Mouse (Mus musculus): ENCODE data around the gene Atxn2.

Atxn2 gene

DNA sequence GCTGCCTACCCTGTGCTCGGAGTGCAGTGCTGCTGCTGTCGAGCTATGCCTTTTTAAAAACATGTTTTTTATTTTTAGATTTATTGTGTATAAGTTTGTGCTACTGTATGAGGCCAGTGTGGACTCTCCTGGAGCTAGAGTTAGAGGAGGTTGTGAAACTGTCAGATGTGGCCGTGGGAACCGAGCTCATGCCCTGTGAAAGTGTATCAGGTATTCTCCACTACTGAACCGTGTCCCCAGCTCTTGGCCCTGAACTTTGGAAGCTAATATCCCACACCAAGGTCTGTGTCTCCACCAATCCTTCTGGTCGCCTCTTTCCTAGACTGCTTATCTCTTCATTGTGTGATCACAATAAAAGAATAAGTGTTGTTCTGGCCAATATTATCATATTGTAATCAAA is 51.8 kb downstream of the Atxn2 start:
- DNase-seq (ENCODE audit: low spot score in 2 of 2): no peak

DNA sequence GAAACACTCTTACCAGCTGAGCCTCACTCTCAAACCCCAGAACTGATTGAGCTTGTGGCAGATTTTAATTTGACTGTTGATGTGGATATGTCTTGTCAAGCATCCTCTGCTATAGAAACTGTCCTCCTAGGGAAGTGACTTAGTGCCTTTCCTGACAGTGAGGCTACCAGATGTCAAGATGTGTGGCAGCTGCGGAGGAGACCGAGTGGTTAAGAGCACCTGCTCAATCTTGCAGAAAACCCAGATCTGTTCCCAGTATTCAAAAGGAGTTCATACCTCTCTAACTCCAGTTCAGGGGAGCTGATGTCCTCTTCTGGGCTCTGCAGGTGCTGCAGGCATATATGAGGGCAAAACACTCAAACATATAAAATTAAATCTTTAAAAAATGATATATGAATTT is 53.9 kb downstream of the Atxn2 start:
- DNase-seq (ENCODE audit: low spot score in 2 of 2): peak; percentile 28 to 38

DNA sequence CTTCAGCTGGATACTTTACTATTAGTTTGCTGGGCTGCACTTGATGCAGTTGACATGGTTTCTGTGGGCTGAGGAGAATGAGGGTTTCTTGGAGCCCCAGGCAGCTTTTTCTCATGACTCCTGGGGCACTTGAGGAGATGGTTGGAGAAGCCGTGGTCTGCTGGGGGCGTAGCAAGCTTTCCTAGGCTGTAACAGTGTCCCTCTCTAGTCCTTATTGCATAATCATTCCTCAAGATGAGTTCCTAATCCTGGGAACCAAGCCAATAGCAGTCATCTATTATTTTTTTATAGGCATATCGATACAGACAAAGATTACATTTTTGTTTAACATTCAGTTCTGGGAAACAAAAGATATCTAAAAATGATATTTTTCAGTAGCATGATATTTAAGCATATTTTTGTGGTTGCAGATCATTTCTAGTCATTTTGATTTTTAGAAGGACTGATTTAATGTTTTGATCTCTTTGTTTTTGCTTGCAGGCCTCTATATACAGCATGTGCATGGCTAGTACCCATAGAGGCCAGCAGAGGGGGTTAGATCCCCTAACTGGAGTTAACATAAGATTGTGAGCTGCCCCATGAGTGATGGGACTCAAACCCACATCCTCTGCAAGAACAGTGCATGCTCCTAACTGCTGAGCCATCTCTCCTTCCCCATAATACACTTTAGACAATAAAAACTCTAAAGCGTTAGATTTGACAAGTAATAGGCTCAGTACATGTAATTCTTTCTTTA is 55.1 kb downstream of the Atxn2 start:
- peak; percentile 26 to 34 for DNase-seq (ENCODE audit: low spot score in 2 of 2)

DNA sequence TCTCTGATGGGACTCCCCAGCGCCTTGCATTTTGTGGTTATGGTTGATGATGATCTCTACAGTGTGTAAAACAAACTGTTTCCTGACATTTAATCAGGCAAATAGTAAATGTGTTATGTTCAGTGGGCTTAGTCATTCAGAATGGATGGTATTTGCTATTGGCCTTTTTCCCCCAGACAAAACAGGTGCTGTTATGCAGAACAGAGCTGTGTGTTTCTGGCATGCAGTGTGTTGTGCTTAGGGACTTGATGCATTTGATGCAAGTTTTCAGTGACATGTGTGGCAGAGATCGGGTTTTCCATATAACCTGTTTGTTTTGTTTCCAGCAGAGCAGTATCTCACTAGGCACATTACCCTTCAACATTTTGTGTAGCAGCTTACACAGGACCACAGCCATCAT is 56.4 kb downstream of the Atxn2 start:
- DNase-seq (ENCODE audit: low spot score in 2 of 2): no peak

DNA sequence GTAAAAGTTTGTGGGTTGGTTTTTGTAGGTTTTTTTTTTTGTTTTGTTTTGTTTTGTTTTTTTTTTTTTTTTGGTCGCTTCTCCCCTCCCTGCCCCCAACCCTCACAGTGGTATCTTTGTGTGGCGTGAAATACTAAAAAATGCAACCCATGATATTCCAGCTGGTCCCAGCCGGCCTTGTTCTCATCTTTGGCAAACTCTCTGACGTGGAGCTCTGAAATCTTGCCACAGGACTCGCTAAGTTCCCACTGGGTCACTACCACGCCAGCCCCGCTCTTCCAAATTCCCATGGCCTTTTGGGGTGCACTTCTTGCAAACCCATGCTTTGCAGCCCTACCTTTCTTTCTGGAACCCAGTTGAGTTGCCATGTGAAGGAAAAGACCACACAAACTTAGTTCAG is 58.7 kb downstream of the Atxn2 start:
- DNase-seq (ENCODE audit: low spot score in 2 of 2): no peak

DNA sequence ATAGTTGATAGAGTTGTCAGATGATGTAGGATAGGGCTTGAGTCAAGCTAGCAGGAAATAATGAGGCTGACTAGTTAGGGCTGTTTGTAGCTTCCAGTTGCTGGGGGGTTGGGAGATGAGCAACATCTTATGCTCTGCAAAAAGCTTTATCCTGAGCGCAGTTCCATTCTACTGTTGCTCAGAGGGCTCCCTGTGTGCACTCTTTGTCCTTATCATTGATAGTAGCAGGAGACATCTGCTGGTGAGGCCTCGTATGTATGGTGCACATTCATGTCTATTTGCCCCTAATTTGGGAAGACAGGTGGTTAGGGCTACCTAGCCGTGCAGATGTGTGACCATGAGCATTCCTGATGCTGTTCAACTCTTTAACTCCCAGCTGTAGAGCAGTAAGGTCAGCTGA is 60.5 kb downstream of the Atxn2 start:
- no peak for DNase-seq (ENCODE audit: low spot score in 2 of 2)

DNA sequence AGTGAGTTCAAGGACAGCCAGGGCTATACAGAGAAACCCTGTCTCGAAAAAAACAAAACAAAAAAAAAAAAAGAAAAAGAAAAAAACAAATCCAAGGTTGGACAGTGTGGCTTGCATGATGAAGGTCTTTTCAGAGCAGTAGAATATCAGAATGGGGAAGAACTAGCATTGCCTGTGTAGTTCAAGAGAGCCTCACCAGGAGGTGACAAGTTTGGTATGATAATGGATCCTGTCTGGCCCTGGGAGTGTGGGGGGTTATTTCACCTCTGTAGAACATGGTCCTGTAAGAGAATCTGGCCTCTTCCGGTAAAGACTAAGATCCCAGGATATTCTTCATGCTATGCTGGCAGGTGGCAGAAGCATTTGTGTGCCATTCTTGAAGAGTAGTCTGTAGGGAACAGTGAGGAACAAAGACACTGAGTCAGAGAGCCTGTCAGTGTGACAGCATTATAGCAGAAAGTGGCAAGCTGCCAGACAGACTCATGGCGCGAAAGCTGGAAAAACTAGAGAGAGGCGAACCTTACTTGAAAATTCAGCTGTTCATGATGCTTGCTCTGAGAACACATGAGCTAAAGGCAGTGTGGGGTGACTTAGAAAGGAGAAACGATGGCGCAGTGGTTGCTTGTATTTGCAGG is 67.5 kb downstream of the Atxn2 start:
- DNase-seq (ENCODE audit: low spot score in 2 of 2): no peak

DNA sequence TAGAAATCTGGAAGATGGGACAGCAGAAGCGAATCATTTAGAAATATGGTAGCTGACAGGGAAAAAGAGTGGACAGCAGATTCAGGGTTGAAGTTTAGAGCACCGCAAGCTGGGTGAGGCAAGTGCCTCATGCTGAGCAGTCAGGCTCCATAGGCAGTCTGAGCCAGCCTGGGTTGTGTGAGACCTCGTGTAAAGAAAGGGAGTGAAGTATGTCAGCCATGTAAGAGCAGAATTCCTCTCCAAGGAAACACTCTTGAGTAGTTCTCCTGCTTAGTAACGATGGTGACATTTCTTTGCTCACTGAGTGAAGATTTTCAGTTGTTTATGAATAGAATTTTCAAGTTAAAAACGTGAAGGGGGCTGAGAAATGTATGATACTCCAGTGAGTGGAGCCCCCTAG is 69.0 kb downstream of the Atxn2 start:
- no peak for DNase-seq (ENCODE audit: low spot score in 2 of 2)

DNA sequence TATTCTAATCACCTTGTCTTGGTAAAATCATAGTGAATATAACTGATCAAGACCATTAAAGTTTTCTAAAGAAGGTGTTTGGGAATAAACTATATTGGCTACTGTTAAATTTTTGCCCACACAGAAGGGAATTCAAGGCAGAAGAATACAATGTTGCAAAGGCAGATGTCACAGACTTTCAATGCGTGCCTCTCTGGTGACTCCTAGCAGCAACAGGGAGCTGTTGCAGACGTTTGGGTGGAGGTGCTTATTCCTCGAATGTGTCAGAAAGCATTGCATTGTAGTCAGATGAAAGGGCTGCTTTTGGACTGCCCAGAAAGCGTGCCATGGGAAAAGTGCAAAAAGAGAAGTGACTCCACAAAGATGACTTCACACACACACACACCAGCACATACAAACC is 71.3 kb downstream of the Atxn2 start:
- DNase-seq (ENCODE audit: low spot score in 2 of 2): no peak

DNA sequence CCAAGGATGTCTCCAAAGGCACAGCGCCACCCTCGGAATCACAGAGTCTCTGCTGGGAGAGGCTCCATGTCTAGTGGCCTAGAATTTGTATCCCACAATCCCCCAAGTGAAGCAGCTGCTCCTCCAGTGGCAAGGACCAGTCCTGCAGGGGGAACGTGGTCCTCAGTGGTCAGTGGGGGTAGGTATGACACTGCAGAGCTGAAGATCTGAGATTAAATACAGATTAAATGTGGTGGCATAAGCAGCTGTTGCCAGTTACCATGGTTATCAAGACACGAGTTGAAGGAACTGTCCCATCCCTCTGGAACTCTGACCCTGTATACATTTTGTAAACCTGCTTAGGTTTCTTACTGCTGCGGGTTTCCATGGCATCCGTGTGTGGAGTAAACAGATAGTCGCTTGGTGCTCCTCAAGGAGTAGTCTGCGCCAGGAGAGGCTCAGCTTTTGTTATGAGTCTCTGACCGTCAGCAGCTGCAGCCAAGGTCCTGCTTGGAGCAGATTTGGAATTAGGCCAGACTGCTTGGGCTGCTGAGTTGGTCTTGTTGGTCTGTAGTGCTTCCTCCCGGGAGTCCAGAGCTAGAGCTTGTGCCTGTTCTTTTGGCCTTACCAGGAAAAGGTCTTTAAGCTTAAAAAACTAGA is 72.8 kb downstream of the Atxn2 start:
- DNase-seq (ENCODE audit: low spot score in 2 of 2): no peak

DNA sequence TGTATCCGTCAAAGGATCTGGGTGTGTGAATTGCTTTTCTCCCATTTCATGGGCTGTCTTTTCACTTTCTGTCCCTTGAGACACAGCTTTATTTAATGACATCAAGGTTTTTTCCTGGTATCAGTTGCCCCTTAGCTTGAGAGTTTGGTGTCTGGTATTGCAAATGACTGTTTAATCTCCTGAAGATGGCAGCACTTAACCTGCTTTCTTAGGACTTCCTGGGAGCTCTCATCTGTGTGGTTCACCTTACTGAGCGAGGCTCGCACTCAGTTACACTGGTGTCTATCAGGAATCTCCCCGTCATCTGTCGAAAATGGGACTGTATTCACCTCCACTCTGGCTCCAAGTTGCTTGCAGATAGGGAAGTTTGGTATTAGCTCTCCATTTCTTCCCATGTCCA is 79.9 kb downstream of the Atxn2 start:
- no peak for DNase-seq (ENCODE audit: low spot score in 2 of 2)

DNA sequence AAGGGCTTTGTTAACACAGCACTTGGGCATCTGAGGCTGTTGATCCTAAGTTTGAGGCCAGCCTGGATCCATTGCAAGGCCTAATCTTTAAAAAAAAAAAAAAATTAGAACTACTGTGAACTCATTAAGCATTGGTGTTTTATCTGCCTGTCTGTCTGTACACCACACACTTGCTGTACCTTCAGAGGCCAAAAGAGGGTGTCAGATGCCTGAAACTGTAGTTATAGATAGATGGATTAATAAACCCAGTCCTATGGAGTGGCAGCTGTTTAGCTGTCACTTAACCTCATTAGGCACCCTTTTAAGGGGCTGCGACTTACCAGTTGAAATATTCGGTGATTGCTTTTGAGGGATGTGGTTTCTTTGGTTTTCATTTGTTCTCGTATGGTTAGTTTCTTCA is 84.7 kb downstream of the Atxn2 start:
- DNase-seq (ENCODE audit: low spot score in 2 of 2): no peak

DNA sequence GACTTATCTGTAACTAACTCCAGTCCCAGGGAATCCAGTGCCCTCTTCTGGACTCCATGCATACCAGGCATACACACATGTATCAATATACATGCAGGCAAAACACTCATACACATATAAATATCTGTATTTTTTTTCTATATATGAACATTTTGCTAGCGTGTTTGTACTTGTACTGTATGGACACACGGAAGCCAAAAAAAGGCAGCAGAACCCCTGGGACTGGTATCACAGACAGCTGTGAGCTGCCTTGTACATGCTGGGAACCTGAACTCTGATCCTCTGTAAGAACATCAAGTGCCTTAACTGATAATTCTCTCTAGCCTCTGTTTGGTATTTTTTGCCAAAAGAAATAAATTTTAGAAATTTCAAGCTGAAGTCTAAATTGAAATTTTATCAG is 87.3 kb downstream of the Atxn2 start:
- no peak for DNase-seq (ENCODE audit: low spot score in 2 of 2)

DNA sequence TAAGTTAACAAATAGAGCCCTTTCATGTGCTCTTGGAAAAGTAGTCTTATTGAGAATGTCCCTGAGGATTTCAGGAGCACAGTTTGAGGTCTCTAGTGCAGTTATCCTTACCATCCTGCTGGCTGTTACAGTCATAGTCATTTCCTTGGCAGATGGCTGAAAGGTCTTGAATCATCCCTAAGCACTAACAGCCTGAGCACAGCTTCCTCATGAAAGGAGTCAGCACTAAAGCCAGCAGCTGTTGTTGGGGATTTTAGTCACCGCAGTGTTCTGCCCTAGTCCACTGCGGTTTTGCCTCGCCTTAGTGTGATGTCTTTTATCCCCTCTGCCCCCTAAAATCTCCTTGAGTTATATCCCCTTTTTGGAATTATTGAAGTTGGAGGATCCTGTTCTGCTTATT is 96.0 kb downstream of the Atxn2 start:
- DNase-seq (ENCODE audit: low spot score in 2 of 2): no peak

DNA sequence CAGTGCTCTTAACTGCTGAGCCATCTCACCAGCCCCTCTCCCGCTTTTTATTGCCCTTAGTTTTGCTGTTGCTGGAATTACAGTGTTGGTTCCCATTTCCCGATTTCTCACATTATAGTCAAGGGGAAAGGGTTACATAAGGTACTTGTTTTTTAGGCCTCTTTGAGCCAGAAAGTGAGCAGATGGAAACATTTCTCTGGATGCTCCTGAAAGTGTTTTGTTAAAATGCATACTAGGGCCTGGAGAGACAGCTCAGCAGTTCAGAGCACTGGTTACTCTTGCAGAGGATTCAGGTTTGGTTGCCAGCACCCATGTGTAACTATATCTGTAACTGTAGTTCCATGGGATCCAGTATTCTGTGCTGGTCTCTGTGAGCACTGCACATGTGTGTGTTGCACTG is 97.1 kb downstream of the Atxn2 start:
- no peak for DNase-seq (ENCODE audit: low spot score in 2 of 2)

DNA sequence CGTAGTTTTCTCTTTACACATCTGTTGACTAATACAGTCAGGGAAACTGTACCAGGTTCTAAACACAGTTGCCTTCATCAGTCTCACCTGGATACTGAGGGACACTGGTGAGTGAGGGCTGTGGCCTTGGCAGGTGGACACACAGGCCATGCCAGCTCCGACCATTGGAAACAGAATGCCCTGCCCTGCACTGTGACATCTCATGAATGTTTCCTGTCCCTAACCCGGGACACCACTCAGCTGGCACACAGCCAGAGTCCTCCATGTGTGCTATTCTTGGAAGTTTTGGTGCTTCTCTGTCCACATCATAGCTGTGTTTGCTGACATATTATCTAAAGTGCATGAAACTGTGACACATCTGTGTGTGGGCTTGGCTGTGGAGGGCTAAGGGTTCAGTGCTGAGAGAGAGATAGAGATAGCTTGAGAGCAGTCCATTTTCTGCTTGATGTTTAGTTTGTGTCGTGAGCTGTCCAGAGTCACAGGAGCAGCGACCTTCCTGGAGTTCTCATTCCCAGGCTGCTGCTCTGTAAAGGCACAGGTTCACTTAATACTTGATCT is 98.6 kb downstream of the Atxn2 start:
- no peak for DNase-seq (ENCODE audit: low spot score in 2 of 2)

DNA sequence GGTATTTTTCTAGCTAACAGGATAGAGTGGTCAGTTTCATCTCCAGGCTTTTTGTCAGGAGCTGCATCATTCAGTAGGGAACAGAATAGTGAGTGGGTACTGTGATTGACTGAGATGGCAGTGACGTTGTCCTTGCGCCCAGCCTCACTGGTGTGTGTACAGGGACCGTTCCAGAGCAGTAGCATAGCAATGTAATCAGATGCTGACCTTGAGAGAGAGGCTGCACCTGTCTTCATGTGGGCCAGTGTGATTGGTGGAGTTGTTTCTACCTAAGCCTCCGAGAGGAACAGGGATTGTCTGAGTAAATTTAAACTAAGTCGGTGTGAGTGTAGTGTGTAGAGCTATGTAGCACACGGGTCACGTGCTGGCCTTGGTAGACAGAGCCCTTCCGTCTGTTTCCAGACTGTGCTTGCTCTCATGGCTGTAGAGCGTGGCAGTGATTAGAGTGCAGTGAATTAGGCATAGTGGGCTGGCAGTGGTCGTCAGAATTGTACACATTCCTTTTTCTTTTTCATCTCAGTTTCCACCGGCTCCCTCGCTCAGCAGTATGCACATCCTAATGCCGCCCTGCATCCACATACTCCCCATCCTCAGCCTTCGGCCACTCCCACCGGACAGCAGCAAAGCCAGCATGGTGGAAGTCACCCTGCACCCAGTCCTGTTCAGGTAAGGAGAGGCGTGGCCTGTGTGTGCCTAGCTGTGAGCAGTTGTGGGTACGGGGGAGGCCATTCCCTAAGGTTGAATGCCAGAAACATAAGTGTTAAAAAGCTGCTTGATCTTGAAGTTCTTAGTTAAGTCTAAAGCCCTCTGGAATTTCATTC is 99.4 kb downstream of the Atxn2 start:
- DNase-seq (ENCODE audit: low spot score in 2 of 2): no peak

DNA sequence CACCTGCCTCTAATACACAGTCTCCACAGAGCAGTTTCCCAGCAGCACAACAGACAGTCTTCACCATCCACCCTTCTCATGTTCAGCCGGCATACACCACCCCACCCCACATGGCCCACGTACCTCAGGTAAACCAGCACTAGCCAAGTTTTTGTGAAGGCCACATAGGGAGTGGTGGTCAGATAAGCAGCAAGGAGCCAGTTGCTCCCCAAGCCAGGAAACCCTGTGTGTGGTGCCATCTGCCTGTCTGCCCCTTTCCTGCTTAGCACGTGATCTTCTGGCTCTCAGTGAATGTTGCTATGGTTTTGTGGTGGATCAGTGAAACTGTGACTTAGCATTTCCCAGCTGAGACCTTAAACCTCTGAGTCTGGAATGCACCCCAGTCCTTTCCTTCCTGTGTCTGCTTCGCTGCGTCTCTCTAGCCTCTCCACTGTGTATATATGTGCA is 100.4 kb downstream of the Atxn2 start:
- DNase-seq (ENCODE audit: low spot score in 2 of 2): no peak

DNA sequence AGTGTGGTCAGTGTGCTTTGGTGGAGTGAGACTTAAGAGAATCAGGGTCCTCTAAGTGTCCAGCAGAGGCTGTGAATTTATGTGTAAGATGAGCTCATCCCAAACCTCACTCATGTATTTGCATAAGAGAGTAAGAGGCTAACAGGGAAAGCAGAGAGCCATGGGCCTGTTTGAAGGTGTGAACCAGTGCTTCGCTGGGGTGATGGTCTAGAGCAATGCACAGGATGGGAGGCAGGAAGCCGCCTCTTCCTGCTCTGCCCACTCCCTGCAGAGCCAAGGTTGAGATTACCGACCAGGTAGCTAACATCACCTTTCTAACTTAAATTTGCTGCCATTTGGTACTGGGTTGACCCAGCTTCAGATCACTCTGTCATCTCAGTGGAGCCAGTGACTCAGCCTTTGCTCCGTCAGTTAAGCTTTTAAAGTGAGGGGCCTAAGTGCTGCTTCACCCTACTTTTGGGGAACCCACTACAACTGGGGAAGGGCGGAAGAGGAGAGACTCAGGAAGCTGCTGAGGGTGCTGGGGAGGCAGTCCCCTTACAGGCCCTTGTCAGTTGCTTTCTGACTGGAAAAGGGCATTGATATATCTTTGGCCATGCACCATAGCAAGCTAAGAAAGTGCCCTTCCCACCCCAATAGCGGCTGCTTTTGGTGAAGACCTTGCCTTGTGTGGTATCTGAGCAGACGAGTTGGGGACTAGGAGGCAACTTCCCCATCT is 101.5 kb downstream of the Atxn2 start:
- no peak for DNase-seq (ENCODE audit: low spot score in 2 of 2)

DNA sequence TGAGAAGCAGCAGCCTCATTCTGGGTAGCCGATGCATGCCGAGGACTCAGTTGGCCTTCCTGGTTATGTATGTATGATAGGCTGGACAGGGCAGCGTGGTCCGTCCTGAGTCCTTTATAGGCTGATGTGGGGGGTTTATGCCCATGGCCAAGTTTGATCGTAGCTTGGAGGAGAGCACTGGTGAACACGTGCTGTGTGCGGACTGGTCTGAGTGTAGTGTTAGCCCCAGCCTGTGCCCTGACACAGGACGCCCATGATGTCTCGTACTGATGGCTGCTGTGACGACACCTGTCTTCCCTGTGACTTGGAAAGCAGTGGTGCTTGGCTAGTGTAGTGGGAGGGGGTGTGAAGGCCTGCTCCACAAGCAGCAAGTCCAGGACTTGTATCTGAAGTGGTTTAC is 102.6 kb downstream of the Atxn2 start:
- DNase-seq (ENCODE audit: low spot score in 2 of 2): no peak

DNA sequence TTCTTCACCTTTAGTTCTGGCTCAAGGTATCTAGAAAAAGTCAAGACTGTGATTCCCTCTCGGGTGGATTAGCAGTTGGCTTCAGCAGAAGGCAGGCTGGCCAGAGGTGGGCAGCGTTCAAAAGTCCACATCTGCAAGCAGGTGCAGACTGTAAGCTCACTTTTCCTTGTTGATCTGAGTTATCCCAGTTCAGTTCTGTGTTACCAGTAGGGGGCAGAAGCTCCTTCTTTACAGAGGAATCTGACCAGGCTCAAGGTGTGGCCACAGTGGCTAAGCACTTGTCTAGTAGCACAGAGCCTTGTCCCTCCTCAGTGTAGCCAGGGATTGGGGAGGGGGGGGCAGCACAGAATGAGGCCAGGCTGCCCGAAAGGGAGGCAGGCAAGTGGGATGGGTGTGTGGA is 103.9 kb downstream of the Atxn2 start:
- peak in 1 of 2 experiments; percentile 43 for DNase-seq (ENCODE audit: low spot score in 2 of 2)
